Mouse (Mus musculus): ENCODE results near the gene Bcas2. TPM values are rescaled to one million over a fixed set of nuclear protein-coding genes. Genes with fewer than 3 reads are reported as not detected.

Gene Bcas2
- polyA plus RNA-seq (2015; fragmentation: Nextera tagmentation; extraction: Ambion mirVana): 168 and 172 TPM in 2 replicates

DNA sequence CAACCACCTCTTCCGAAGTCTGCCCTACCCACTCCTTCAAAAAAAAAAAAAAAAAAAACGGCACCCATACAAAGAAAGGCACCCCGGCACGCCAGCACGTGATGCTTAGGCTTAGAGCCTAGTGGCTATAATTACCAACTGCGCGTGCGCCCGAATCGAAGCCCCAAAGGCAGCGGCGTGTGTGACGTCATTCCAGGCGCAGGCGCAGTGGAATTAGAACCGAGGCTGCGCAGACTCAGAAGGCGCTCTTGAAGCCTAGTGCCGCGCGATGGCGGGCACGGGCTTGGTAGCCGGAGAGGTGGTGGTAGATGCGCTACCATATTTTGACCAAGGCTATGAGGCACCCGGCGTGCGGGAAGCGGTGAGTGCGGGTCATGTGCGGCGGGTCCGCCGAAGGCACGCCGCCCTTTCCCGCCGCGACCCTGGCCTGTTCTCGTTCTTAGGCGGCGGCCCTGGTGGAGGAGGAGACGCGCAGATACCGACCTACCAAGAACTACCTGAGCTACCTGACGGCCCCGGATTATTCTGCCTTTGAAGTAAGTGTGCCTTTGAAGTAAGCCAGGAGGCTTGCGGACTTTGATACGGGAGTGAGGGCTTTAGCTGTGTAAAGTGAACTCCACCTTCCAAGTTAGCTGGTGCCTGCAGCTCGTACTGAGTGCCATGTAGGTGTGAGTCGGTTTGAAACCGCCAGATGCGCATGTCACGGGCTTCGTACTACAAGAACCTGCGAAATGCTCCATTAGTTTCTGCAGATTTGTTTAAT, at the start of gene Bcas2:
TSS of gene Bcas2 (plus strand) at position 151 of the 763 bp plus-strand sequence.
- DNase-seq (ENCODE audit: low spot score): peak; percentile 99

DNA sequence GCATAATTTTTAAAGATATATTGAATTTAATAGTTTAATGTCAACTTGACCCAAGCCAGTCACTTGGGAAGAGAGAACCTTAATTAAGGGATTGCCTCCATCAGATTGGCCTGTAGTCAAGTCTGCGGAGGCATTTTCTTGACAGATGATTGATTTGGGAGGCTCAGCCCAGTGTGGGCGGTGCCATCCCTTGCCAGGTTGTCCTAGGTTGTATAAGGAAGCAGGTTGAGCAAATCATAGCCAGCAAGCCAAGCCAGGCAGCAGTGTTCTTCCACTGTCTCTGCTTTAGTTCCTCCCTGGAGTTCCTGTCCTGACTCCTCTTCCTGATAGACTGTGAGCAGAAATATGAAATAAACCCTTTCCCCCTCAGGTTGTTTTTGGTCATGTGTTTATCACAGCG, 47.8 kb upstream of the Bcas2 start:
- no peak for DNase-seq (ENCODE audit: low spot score)

DNA sequence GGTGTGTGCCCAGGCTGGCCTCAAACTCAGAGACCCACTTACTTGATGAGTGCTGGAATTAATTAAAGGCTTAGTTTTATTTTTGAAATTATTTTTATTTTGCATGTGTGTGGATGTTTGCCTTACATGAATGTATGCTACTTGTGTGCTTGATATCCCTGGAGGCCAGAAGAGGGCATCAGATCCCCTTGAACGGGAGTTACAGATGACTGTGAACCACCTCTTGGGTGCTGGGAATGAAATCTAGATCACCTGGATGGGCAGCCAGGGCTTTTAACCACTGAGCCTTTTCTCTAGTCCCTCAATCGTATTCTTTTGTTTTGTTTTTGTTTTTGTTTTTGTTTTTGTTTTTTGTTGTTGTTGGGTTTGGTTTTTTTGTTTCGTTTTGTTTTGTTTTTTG, 45.3 kb upstream of the Bcas2 start:
- DNase-seq (ENCODE audit: low spot score): no peak

DNA sequence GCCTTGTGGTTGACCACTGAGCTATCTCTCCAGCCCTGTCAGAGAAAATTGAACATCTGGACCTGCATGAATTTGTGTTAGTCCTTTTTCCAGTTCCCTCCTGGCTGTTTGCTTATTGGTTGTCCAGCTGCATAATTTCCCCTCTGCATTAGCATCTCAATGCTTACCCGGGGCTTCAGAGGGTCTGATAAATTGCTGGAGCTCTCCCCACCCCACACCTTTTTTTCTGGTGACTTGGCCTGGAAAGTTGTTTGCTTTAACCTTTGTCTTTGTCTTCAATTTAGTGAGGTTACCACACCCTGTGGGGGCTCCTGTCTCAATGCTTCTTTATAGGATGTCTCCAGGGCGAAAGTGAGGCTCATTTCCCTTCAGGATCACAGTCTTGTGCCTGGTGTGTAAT, 44.3 kb upstream of the Bcas2 start:
- no peak for DNase-seq (ENCODE audit: low spot score)

DNA sequence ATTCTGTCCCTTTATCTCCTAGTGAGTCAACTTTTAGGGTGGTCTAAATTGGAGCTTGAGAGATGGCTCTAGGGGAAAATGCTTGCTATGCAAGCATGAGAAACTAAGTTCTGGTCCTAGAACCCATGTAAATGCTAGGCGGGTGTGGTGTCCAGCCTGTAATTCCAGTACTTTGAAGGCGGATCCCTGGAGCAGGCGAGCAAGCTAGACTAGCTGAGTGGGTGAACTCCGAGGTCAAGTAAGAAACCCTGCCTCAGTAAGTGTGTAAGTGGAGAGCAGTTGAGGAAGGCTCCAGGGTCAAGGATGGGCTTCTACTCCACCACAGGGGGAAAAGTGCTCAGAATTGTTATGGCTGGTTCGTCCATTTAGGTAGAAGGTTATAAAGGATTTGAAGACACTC, 43.7 kb upstream of the Bcas2 start:
- DNase-seq (ENCODE audit: low spot score): no peak

DNA sequence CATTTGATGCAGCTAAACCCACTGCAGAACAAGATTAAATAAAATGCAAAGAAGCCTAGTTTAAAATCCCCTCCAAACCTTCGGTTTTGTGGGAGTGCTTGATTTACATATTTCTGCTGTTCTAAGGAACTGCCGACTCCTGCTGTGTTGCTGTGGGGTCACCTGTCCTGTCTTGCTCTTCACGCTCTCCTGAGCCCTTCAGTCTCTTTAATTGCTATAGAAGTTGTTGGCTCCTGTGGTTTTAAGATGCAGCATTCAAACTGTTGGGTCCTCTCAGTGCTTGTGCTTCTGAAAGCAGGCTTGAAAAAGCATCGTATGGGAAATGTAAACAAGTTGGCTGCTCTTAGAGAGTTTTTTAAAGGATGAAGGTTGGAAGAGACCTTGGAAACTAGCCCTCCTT, 43.2 kb upstream of the Bcas2 start:
- DNase-seq (ENCODE audit: low spot score): no peak

DNA sequence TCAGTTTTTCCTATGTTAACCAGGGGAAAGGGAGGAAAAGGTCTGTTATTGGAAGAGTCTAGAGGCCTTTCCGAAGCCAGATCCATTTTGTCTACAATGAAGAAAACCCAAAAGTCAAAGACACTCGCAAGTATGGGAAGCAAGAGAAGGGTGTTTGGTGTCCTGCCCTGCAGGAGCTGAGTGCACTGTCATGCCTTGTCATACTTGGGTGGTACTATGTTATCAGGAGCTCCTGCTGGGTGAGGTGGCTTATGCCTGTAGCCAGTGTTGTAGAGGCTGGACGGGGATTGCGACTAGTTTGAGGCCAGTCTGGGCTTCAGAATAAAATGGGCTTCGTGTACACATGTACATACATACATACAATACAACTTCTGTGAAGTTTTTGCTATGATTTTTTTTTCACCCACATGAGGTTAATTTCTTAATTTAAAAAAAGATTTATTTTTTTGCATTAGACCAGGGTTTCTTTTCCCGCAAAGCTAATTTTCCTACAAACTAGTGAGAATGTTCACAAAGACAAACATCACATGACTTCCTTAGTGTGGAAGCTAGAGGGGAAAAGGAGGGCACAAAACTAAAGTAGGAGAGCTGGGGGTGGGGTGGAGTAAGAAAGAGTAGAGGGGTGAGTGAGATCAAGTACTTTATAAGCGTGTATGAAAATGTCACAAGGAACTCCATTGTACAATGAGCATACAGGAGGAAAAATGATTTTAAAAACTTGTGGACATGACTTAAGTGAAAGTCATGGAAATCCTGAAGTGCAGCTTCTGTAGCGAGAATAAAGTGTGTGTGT, 41.9 kb upstream of the Bcas2 start:
- no peak for DNase-seq (ENCODE audit: low spot score)

DNA sequence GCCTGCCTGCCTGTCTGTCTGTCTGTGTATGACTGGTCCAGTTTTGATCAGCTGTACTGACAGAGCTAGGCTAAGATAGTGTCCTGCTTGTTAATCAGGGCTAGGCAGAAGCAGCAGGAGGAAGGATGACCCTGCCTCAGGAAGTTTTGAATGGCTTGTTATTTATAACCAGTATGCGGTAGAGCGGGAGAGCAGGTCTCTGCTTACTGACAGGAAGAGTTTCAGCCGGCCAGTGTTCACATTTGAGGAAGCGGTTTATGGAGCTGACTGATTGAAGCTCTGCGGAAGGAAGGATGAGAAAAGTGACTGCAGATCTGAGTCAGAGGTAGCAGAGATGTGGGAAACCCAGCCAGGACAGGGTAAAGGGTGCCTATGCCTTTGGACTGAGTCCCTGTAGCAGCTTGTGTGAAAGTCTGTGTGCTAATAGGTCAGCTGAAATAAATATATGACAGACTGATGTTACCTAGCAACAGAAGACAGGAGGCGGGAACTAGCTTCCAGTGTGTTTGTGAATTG, 41.2 kb upstream of the Bcas2 start:
- DNase-seq (ENCODE audit: low spot score): peak; percentile 44

DNA sequence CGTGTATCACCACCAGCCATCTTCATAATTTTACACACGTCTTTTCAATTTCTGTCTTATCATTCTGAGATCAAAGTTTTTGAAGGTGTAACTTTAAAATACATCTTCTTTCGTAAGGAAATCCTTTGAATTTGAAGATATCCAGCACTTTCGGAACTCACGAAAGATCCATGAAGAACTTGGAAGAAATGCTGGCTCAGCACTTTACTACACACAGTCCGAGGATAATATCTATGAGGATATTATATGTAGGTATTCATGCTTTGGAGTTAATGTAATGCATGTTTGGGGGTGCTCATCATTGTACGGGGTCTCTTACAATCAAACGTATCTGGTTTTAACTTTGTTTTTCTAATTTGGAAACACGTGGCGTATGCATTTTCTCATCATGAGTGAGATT, 38.4 kb upstream of the Bcas2 start:
- DNase-seq (ENCODE audit: low spot score): no peak

DNA sequence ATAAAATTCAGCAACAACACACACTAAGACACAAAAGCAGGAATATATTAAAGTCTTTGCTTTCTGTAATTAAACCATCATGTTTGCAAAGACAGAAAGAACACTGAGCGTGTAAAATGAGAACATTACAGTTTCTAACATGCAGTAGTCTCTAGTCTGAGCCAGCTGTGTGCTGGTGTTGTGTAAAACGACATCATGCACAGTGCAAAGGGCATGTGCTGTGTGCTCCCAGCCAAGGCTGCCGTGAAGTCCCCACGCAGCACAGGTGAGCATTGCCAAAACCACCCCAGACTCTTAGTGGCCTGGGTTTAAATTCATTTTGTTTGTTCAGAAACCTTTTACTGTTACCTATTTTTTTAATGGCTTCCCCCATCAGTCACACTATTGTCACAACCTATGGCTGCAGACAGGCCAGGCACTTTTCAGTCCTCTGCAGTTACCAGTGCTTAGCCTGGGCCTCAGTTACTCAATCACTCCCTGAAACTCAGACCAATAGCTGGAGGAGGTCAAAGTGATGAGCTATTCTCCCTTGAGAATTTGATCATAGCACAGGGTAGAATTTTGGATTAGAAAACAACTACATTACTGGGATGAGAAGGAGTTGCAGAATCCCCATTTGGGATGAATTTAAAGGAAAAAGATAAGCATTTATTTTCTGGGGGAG, 34.9 kb upstream of the Bcas2 start:
- DNase-seq (ENCODE audit: low spot score): no peak

DNA sequence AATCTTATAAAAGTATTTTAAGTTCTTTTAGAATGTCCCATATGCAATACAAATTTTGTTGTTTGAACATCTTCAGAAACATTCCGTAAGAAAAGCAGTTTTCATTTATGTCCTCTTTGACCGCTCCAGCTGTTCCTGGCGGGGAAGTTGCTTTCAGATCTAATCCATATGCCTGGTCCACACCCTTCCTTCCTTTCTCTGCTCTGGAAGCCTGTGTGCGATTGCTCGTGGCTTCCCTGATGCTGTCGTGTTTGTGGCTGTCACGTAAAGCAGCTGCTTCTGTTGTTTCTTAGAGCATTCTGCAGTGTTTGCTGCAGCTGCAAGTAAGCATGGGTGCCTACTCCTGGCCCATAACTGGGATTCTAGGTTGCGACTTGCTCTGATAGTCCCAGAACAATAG, 32.4 kb upstream of the Bcas2 start:
- DNase-seq (ENCODE audit: low spot score): no peak

DNA sequence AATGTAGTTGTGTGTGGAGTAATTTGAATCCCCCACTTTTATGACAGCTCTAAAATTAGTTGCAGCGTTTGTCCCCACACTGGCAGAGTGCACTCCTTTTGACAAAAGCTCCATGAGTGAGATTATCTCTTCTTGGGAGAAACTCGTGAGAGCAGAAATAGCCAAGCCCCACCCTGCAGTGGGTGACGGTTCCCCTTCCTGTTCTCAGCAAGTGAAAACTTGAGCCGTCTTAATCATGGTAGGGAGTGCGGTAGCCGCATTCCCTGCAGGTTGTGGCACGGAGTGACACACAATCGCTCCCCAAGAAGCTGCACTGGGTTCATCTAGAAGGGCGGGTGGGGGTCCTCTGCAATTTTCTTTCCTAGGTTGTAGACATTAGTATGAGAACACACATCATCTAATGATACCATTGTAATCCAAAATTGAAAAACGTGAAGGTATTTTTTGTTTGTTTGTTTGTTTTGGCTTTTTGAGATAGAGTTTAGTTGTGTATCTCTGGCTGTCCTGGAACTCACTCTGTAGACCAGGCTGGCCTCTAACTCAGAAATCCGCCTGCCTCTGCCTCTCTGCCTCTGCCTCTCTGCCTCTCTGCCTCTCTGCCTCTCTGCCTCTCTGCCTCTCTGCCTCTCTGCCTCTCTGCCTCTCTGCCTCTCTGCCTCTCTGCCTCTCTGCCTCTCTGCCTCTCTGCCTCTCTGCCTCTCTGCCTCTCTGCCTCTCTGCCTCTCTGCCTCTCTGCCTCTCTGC, 31.2 kb upstream of the Bcas2 start:
- DNase-seq (ENCODE audit: low spot score): peak; percentile 34

DNA sequence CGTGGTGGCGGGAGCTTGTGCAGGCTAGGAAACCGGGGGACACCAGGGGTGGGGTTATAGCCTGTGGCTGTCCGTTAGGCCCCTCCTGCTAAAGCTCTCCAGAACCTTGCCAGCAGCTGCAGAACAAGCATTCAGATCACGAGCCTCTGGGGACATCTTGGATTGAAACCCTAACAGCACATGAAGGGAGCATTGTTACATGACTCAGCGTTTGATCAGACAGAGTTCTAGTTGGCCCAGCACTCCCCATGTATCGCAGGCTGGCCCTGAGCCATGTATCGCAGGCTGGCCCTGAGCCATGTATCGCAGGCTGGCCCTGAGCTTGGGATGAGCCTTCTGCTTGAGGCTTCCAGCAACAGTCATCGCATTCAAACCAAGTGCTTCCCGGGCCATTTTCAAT, 30.2 kb upstream of the Bcas2 start:
- no peak for DNase-seq (ENCODE audit: low spot score)

DNA sequence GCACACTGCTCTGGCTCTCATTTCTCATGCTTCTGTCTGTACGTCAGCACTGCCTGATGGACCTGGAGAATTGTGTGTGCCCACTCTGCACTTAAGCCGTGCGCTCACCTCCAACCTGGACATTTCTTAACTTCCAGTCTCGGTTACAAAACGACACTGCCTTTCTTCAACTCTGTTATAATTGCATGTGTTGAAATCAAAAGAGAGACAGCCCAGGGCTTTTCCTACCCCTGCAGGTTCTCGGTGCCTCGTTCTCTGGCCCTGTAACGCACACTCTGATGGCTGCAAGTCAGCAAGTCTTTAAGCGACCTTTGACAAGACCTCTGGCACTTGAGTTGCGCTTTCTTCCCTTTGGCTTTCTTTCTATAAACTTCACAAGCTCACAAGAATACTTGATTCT, 29.1 kb upstream of the Bcas2 start:
- no peak for DNase-seq (ENCODE audit: low spot score)

DNA sequence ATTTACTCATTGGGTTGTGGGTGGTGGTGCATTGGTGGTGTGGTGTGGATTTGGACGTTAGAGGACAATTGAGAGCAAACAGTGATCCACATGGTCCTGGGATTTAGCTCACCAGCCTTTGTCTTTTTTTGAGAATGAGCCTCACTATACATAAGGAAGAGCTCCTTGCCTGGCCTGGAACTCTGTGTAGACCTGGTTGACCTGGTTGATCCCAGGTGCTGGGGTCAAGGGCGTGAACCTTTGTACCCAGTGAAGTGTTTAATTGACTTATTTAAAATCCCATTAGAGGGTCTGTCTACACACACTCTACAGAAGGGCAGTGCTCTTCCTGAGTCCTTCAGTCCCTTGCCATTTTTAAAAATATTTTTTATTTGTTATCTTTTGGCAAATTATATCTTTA, 26.1 kb upstream of the Bcas2 start:
- no peak for DNase-seq (ENCODE audit: low spot score)

DNA sequence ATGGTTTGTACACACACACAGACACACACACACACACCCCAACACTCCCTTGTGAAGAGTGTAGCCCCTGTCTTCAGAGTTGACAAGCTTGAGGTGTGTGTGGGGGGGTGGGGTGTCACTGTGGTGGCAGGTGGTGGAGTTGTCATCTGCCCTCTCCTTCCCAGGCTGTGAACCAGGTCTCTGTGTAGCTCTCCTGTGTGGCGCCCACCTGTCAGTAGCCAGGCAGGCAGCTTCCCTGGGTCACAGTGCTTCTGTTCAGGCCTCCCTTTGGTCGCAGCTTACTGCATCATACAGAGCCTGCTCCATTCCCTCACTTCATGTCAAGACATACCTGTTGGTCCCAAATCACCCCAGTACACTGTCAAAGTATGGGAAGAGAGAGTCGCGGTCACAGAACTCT, 25.7 kb upstream of the Bcas2 start:
- DNase-seq (ENCODE audit: low spot score): no peak

DNA sequence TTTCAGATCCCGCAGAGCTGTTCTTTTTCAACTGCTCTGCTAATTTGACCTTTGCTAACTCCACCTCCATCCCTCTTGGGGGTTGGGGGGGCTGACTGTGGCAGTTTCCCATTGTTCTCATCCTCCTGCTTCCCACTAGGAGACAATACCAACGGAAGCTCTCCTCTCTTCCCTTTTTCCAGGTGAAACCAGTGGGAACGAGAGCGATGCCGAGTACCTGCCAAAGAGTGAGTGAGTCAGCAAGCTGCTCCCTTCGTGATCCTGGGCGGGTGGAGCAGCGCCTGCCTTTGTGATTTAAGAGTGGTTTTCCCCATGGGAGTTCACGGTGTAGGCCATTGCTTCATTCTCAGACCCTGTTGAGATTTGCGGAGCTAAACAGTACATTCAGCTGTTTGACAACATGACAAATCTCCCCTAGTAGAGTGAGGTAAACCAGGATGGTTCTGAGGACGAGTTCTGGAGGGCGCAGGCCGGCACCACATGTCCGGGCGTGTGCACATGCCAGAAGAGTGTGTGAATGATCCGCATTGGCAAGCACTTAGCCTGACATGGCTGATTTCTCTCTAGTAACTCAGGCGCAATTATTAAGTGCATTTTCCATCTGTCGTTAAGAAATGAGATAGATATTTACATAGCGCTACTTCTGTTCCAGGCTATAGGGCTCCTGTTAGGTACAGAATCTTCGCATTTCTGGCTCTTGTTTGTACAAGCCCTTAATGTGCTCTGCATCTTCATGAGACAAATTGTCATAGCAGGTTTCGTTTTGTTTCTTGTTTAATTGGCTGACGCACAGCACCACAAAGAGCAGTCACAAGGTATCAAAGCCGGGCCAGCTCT, 24.9 kb upstream of the Bcas2 start:
- no peak for DNase-seq (ENCODE audit: low spot score)

DNA sequence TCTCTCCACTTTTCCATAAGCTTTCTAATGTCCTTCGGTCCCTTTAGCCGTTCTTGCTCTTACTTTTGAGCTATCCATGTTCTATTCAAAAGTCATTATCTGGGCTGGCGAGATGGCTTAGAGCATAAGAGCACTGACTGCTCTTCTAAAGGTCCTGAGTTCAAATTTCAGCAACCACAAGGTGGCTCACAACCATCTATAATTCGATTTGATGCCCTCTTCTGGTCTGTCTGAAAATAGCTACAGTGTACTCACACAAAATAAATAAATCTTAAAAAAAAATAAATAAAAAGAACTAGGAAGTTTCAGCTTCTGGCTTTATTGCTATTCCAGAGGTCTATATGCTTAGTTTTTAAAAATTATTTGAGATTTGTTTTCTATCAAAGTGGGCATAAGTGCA, 23.7 kb upstream of the Bcas2 start:
- no peak for DNase-seq (ENCODE audit: low spot score)

DNA sequence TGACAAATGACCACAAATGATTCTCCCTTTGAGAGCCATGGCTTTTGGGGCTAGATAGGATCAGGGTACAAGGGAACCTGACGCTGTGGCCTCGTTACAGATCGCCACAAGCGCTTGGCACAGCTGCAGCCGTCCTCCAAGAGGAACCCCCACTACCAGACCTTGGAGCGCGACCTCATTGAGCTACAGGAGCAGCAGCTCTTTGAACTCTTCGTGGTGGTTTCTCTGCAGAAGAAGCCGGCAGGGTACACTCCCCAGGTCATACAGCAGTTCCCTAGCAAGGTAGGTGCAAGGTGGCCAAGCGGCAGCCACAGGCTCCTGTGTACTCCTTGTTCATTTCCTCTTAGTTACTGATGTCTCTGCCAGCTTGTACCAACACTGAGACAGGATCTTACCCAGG, 22.5 kb upstream of the Bcas2 start:
- peak; percentile 63 for DNase-seq (ENCODE audit: low spot score)

DNA sequence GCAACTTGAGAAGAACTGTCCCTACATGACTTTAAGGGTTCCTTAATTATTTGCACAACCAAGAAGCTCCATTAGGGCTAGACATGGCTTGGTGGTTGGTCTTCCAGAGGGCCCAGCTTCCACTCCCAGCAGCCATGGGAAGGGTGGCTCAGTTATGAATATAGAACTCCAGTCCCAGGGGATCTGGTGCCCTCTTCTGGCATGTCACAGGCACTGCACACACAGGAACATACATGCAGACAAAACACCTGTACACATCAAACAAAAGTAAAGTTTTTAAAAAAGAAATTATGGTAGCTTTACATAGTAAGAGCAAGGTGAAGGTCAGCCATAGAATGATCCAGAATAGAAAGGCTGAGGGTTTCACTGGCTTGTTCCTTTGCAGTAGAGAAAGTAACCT, 17.7 kb upstream of the Bcas2 start:
- DNase-seq (ENCODE audit: low spot score): peak; percentile 28

Measured in thymus, postnatal 0 days (tissue).